Mouse (Mus musculus) common myeloid progenitor, adult 5-6 weeks (primary cell): ENCODE data around the gene Zfp322a. TPM values are rescaled to one million over a fixed set of nuclear protein-coding genes. Genes with fewer than 3 reads are reported as not detected.
"Not testable (repeated sequence)": the region's sequence is repeated elsewhere in the genome, so short reads cannot be mapped to it uniquely, and the experiment has no call there.

ENCODE experiments used
- ATAC-seq: replicated peaks from 2 replicates; pipeline ENCODE4 v1.8.0; 2016; ENCODE audit warnings: low read depth, mild to moderate bottlenecking, moderate TSS enrichment, inconsistent platforms; ENCODE audit not compliant: poor library complexity, severe bottlenecking
- total RNA-seq: library from RNA; stranded (forward); fragments of 200-1000, 187-1606 nt; gene quantifications from 2 replicates; pipeline ENCODE4 v1.2.3, GENCODE M21; 2017

Zfp322a gene
- 42.1 and 57.3 TPM in 2 replicates for total RNA-seq

DNA sequence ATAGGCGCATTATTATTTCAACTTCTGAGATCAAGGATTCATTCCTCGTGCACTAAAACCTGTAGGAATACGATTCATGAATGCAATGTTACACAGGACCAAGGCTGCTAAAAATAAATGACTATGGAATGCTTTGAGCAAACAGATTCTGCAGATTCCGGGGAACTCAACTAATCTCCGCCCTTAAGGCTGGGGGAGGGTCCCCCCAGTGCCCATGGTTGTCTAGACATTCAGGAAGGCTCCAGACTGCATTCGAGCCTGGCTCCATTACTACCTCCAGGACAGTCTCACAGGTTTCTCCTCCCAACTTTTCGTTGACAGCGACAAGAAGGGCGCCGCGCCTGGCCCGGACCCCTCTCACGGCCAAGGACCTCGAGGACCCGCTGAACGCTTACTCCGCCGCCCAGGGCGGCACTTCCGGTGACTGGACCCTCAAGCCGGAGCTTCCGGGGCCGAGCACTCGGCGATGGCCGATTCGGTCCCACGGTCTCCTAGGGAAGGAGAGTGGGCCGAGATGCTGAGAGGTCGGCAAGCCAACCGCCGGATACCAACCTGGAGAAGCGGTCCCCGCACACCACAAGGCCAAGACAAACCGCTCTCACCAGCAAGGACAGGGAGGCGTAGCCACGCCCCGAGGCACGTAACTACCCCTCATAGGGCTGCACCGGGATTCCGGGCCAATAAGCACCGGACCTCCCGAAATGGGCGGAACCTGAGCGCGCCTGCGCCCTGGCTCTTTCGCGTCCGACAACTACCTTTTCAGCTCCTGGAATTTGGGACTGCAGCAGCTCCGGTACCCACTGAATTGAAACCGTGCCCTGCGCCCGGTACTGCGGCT, at the start of gene Zfp322a:
Gene Zfp322a (minus strand): TSS at position 626 of the 838 bp plus-strand sequence.
- peak; percentile 97 for ATAC-seq

GRCm38 (mm10) chr13:23412630-23413521, 43.9 kb upstream of the Zfp322a start:
- peak; percentile 45 for ATAC-seq

- ATAC-seq = peak; percentile 31
Measured at GRCm38 (mm10) chr13:23412211-23412629, 43.2 kb upstream of the Zfp322a start.

DNA sequence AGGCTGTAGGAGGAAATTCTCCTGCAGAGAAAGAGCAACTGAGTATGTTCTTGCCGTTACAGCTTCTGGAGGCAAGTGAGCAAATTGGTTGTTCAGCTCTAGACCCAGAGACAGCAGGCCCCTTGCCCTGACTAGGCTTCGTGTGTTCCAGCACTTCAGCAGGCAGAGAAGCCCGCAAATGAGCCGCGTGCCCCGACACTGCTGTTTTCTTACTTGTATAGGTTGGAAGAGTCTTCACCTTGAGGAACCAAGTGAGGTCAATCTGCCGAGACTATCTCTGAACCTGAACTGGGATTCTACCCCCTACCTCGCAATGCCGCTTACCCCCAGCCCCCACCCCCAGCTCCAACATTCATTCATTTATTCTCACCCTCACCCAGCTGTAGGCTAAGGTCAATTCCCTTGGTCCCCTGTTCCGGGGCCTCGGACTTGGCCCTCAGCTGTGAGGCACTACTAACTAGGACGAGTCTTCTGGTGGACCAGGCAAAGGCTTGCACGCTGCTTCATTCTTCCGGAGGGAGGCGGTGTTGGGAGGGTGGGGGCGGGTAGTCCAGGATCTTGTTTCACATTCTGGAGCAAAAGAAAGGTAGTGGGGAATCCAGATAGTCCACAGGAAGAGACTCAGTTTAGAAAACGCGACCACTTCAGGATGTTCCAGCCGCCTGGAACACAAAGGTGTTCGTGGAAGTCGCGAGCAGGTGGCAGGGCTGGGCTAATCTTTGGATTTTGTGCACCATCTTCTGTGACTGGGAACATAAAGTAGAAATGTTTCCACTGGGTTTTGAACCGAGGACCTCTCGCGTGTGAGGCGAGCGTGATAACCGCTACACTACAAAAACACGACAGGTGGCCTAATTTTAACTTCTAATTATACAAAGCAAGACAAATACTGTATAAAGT, 42.6 kb upstream of the Zfp322a start:
- no peak; the same call in 1 of the 2 replicates for ATAC-seq

- ATAC-seq = no peak
Measured at GRCm38 (mm10) chr13:23410632-23411031, 41.6 kb upstream of the Zfp322a start.

- no peak for ATAC-seq
Measured at GRCm38 (mm10) chr13:23402626-23403025, 33.6 kb upstream of the Zfp322a start.

GRCm38 (mm10) chr13:23401683-23402527, 32.9 kb upstream of the Zfp322a start:
- ATAC-seq = peak; percentile 89

- ATAC-seq = no peak
Measured at GRCm38 (mm10) chr13:23400771-23401682, 32.0 kb upstream of the Zfp322a start.

GRCm38 (mm10) chr13:23396913-23397312, 27.9 kb upstream of the Zfp322a start:
- not testable (repeated sequence) for ATAC-seq

DNA sequence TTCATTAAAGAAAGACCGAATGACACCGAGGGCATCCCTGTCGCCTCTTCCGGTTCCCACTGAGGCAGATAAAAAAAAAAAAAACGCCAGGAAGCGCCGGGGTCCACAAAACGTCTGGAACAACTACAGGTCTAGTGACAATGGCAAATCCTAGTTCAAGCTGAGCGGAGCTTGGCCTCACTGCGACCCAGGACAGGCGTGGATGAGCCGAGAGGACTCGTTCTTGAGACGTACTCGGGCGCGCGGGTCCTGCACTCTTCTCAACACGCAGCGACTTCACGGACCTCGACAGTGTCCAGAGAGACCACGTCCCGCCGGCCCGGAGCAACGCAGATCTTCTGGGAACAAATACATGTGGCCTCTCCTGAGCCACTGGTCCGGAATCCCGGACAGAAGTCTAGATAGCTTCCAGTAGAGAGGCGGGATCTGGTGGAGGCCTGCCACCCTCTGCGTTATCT, 27.3 kb upstream of the Zfp322a start:
- peak; percentile 20 for ATAC-seq

- ATAC-seq = no peak
Measured at GRCm38 (mm10) chr13:23395301-23396245, 26.6 kb upstream of the Zfp322a start.

DNA sequence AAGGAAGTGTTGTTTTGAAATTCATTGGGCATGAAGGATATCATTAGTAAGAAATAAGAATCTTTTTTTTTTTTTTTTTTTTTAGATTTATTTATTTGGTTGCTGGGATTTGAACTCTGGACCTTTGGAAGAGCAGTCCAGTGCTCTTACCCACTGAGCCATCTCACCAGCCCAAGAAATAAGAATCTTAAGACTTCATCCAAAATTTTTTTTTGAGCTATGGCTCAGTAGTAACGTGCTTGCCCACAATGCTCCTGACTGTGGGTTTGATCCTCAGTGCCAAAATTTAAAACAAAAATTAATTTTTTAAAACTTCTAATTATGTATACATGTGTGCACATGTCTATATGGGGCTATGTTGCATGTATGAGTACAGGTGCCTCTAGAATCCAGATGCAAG, 18.5 kb upstream of the Zfp322a start:
- ATAC-seq = no peak

DNA sequence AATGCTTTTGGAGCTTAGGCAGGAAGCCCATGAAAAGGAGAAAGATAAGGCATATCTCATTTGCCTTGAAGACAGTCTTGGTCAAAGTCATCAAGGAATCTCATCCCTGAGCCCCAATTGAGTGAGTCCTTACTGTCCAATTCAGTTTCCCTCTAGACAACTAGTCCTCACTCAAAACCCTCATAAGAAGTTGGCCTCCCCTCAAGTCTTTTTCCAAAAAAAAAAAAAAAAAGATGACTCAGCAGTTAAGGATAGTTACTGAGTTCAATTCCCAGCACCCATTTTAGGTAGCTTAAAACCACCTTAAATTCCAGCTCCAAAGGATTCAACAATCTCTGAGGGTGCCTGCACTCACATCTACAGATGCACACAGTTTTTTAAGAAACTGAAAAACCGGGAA, 14.1 kb upstream of the Zfp322a start:
- ATAC-seq = no peak

DNA sequence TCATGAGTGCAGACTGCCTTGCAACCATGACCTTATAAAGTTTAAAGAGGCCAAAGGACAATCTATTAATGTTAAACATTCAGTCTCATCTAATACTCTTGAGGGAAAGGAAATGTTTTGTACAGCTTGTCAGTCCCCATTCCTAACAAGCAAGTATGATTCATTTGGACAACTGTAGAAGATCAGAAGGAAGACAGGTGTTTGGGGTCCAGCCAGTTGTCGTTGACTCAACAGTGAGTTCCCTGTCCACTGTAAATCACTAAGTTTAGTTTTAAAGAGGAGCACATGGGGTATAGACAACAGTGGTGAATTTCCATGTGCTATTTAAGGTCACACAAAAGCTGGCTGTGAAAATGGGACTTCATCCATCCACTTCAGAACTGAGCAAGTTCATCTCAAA, 3.4 kb upstream of the Zfp322a start:
- no peak for ATAC-seq

DNA sequence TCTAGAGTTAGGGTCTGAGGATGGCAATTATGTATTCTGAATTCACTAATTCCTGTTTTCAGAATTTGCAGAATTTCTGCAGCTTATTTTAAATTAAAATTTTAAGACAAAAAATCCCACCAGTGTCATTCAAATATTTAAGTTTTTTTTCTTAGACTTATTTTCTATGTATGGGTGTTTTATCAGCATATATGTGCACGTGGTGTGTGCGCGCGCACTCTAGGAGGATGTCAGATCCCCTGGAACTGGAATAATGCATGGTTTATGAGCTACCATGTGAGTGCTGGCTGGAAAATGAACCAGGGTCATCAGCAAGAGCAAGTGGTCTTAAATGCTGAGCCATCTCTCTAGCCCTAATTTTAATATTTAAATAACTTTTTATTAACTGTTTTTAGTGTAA, 1.1 kb upstream of the Zfp322a start:
- no peak for ATAC-seq

DNA sequence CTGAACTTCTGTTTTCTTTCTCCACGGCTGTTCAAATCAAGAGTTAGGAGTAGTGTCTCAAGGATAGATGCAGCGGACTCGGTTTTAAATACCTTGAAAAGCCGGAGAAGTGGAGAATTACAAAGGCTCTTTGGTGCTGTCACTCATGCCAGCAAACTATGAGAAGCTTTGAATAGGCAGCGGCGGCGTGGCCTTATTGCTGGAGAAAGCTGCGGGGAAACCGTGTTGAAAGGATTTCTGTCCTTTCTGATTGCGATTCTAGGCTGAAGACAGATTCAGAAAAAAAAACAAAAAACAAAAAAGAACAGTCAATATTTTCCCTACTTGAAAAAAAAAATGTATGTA, 385 bp upstream of the Zfp322a start:
- ATAC-seq = peak; percentile 59

DNA sequence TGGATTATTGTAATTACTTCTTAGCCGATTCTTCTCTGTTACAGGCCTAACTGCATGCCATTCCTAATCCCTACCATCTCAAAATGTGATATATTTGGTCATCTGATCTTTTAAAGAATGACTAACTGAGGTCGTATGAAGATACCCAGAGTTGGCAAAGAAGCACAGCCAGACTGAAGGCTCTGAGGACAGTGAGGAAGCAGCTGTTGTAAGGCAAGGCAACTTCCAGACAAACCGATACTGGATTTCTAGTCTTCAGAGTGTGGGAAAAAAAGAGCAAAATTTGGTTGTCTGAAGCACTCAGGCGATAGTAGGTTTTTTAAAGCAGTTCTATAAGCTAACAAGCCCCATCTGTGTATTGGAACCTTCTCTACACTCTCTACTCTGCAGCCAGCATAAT, 7.5 kb downstream of the Zfp322a start:
- no peak for ATAC-seq
